Mouse (Mus musculus): ENCODE data around the gene Shisa4. TPM values are rescaled to one million over a fixed set of nuclear protein-coding genes. Genes with fewer than 3 reads are reported as not detected.

The Shisa4 gene
- total RNA-seq, 1 experiment = 15.7 TPM

DNA sequence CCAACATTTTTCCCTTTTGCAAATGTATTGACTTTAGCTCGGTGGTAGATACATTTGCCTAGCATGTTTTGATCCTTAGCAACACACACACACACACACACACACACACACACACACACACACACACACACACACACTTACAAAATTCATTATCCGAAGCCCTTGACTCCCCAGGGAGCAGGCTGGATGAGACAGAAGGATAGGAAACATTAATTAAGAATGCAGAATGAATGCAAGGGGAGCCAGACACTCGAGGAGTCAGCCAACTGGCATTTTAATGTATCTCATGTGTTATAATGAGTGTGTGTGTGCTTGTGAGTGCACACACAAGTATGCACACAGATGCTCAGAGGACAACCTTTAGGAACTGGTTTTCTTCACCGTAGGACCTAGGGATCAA lies 13.5 kb downstream of the Shisa4 start:
- Histone ChIP-seq H3K9me3 (ENCODE audit: control insufficient read depth, insufficient read depth, low read depth, low read length) (no peaks in the 10 kb centered on the region), H3K36me3 (ENCODE audit: control insufficient read depth, insufficient read depth, low read length, poor library complexity, severe bottlenecking) (no peaks in the 10 kb centered on the region), H3K4me3 (ENCODE audit: insufficient read depth in 1 of 2, low read depth in 1 of 2, low read length in 2 of 2, poor library complexity in 1 of 2, severe bottlenecking in 1 of 2) (no peak overlapping the region), H3K27ac (ENCODE audit: insufficient read depth, low read depth, low read length, poor library complexity, severe bottlenecking) (no peak overlapping the region), H3K9ac (ENCODE audit: insufficient read depth, low read depth, low read length, poor library complexity, severe bottlenecking) (no peak overlapping the region), H3K4me1 (ENCODE audit: control insufficient read depth in 2 of 2, insufficient read depth in 2 of 2, low read length in 2 of 2, poor library complexity in 1 of 2) (peaks cover 4 to 7% of the 10 kb centered on the region in 2 experiments; a peak in 2 of 4 replicates)
- in situ Hi-C loops (cut with MboI; ENCODE audit: low sequenced_read_pairs in 2 of 2, unreplicated experiment in 2 of 2) = loop anchor here in 1 of 2 experiments (25.0 kb wide), 1 partner anchor 199 kb away; the partner anchor contains the start of gene Gpr37l1
- DNase-seq (ENCODE audit: low read depth, low spot score) = no peak
- TF ChIP-seq ZNF384 (IDR thresholded peaks at IDR 0.05; ENCODE audit: low read depth, low read length) (no peak), CHD2 (IDR thresholded peaks at IDR 0.05; ENCODE audit: low read depth, low read length) (no peak), MAFK (IDR thresholded peaks at IDR 0.05; ENCODE audit: insufficient read depth, low read depth, low read length) (no peak), ZC3H11A (IDR thresholded peaks at IDR 0.05; ENCODE audit: borderline replicate concordance, low read depth, low read length) (no peak), HCFC1 (IDR thresholded peaks at IDR 0.05; ENCODE audit: borderline replicate concordance, insufficient read depth, low read length) (no peak)

DNA sequence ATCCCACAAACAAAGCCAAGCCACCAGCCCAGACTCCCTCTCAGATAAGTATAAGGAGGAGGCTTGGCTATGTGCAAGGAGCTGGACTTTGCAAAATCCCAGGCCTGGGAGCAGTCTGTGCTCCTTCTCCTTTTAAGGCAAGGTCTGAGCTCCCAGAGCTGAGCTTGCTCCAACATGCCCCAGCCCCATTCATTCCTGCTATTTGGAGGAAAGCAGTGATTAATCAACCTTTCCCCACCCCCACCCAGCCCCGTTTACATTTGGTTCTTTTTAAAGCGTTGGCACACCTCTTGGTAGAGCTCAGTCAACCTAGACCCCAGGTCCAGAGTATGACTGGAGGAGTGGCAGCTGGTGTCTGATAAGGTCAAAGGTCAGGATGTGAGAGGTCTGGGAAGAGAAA lies 16.0 kb downstream of the Shisa4 start:
- Histone ChIP-seq H3K27ac (ENCODE audit: insufficient read depth, low read depth, low read length, poor library complexity, severe bottlenecking) (no peak overlapping the region), H3K4me3 (ENCODE audit: insufficient read depth in 1 of 2, low read depth in 1 of 2, low read length in 2 of 2, poor library complexity in 1 of 2, severe bottlenecking in 1 of 2) (no peak overlapping the region), H3K36me3 (ENCODE audit: control insufficient read depth, insufficient read depth, low read length, poor library complexity, severe bottlenecking) (no peaks in the 10 kb centered on the region), H3K9ac (ENCODE audit: insufficient read depth, low read depth, low read length, poor library complexity, severe bottlenecking) (no peak overlapping the region), H3K4me1 (ENCODE audit: control insufficient read depth in 2 of 2, insufficient read depth in 2 of 2, low read length in 2 of 2, poor library complexity in 1 of 2) (peaks cover 0 to 5% of the 10 kb centered on the region in 2 experiments; a peak in 2 of 4 replicates), H3K9me3 (ENCODE audit: control insufficient read depth, insufficient read depth, low read depth, low read length) (no peaks in the 10 kb centered on the region)
- no peak for DNase-seq (ENCODE audit: low read depth, low spot score)
- in situ Hi-C loops (cut with MboI; ENCODE audit: low sequenced_read_pairs in 2 of 2, unreplicated experiment in 2 of 2) = loop anchor here in 1 of 2 experiments (25.0 kb wide), 1 partner anchor 197 kb away; the partner anchor contains the start of gene Gpr37l1
- TF ChIP-seq ZC3H11A (IDR thresholded peaks at IDR 0.05; ENCODE audit: borderline replicate concordance, low read depth, low read length) = no peak
- no peak for TF ChIP-seq MAFK (IDR thresholded peaks at IDR 0.05; ENCODE audit: insufficient read depth, low read depth, low read length)
- TF ChIP-seq HCFC1 (IDR thresholded peaks at IDR 0.05; ENCODE audit: borderline replicate concordance, insufficient read depth, low read length) = no peak
- TF ChIP-seq ZNF384 (IDR thresholded peaks at IDR 0.05; ENCODE audit: low read depth, low read length) = no peak
- TF ChIP-seq CHD2 (IDR thresholded peaks at IDR 0.05; ENCODE audit: low read depth, low read length) = no peak

GRCm38 (mm10) chr1:135351953-135352352 lies 23.1 kb downstream of the Shisa4 start:
- DNase-seq (ENCODE audit: low read depth, low spot score) = no peak
- Histone ChIP-seq H3K27ac (ENCODE audit: insufficient read depth, low read depth, low read length, poor library complexity, severe bottlenecking) (no peak overlapping the region), H3K9me3 (ENCODE audit: control insufficient read depth, insufficient read depth, low read depth, low read length) (no peaks in the 10 kb centered on the region), H3K4me3 (ENCODE audit: insufficient read depth in 1 of 2, low read depth in 1 of 2, low read length in 2 of 2, poor library complexity in 1 of 2, severe bottlenecking in 1 of 2) (no peak overlapping the region), H3K4me1 (ENCODE audit: control insufficient read depth in 2 of 2, insufficient read depth in 2 of 2, low read length in 2 of 2, poor library complexity in 1 of 2) (peaks cover 1 to 11% of the 10 kb centered on the region in 2 experiments; a peak in 3 of 4 replicates), H3K36me3 (ENCODE audit: control insufficient read depth, insufficient read depth, low read length, poor library complexity, severe bottlenecking) (no peaks in the 10 kb centered on the region), H3K9ac (ENCODE audit: insufficient read depth, low read depth, low read length, poor library complexity, severe bottlenecking) (no peak overlapping the region)
- in situ Hi-C loops (cut with MboI; ENCODE audit: low sequenced_read_pairs in 2 of 2, unreplicated experiment in 2 of 2) = loop anchor here in 1 of 2 experiments (25.0 kb wide), 1 partner anchor 190 kb away; the partner anchor contains the start of gene Gpr37l1
- TF ChIP-seq ZC3H11A (IDR thresholded peaks at IDR 0.05; ENCODE audit: borderline replicate concordance, low read depth, low read length) = no peak
- TF ChIP-seq ZNF384 (IDR thresholded peaks at IDR 0.05; ENCODE audit: low read depth, low read length) = no peak
- TF ChIP-seq CHD2 (IDR thresholded peaks at IDR 0.05; ENCODE audit: low read depth, low read length) = no peak
- no peak for TF ChIP-seq MAFK (IDR thresholded peaks at IDR 0.05; ENCODE audit: insufficient read depth, low read depth, low read length)
- TF ChIP-seq HCFC1 (IDR thresholded peaks at IDR 0.05; ENCODE audit: borderline replicate concordance, insufficient read depth, low read length) = no peak

DNA sequence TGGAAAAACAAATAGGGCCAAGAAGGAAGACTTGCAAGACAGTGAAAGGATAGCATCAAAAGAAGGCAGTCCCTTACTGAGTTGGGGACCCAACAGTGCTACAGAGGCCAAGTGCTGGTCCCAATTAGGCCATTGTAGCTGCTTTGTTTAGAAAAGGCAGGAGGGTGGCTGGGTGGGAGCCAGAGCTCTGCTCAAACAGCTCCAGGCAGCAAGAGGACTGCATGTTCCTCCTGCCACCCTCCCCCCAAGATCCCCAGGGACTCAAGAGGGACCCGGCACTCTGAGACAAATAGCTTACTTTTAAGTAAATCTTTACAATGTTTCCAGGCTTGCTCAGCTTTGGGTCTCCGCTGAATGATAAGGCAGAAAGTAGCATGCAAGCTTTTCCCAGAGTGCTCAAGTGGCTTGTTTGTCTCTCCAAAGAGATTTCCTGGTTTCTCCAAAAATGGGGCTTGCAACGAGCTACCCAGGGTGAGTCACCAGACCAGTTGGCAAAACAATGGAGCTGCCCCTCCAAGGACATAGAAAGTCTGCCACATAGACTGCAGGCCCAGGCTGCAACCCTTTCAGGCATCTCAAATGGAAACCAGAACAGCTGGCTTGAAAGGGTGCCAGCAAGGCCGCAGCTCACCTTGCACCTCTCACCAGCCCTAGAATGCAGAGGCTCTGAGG lies 27.4 kb downstream of the Shisa4 start:
- in situ Hi-C loops (cut with MboI; ENCODE audit: low sequenced_read_pairs in 2 of 2, unreplicated experiment in 2 of 2) = no loop called here
- Histone ChIP-seq H3K4me3 (ENCODE audit: insufficient read depth in 1 of 2, low read depth in 1 of 2, low read length in 2 of 2, poor library complexity in 1 of 2, severe bottlenecking in 1 of 2) (no peak overlapping the region), H3K9ac (ENCODE audit: insufficient read depth, low read depth, low read length, poor library complexity, severe bottlenecking) (no peak overlapping the region), H3K27ac (ENCODE audit: insufficient read depth, low read depth, low read length, poor library complexity, severe bottlenecking) (no peak overlapping the region), H3K4me1 (ENCODE audit: control insufficient read depth in 2 of 2, insufficient read depth in 2 of 2, low read length in 2 of 2, poor library complexity in 1 of 2) (peaks cover 8 to 18% of the 10 kb centered on the region in 2 experiments), H3K9me3 (ENCODE audit: control insufficient read depth, insufficient read depth, low read depth, low read length) (no peaks in the 10 kb centered on the region), H3K36me3 (ENCODE audit: control insufficient read depth, insufficient read depth, low read length, poor library complexity, severe bottlenecking) (no peaks in the 10 kb centered on the region)
- TF ChIP-seq CHD2 (IDR thresholded peaks at IDR 0.05; ENCODE audit: low read depth, low read length) (no peak), ZNF384 (IDR thresholded peaks at IDR 0.05; ENCODE audit: low read depth, low read length) (no peak), MAFK (IDR thresholded peaks at IDR 0.05; ENCODE audit: insufficient read depth, low read depth, low read length) (no peak), HCFC1 (IDR thresholded peaks at IDR 0.05; ENCODE audit: borderline replicate concordance, insufficient read depth, low read length) (no peak), ZC3H11A (IDR thresholded peaks at IDR 0.05; ENCODE audit: borderline replicate concordance, low read depth, low read length) (no peak)
- no peak for DNase-seq (ENCODE audit: low read depth, low spot score)

All from ES-E14 (cell line).